Mouse (Mus musculus): ENCODE data around the gene Inpp5b.

Gene Inpp5b

DNA sequence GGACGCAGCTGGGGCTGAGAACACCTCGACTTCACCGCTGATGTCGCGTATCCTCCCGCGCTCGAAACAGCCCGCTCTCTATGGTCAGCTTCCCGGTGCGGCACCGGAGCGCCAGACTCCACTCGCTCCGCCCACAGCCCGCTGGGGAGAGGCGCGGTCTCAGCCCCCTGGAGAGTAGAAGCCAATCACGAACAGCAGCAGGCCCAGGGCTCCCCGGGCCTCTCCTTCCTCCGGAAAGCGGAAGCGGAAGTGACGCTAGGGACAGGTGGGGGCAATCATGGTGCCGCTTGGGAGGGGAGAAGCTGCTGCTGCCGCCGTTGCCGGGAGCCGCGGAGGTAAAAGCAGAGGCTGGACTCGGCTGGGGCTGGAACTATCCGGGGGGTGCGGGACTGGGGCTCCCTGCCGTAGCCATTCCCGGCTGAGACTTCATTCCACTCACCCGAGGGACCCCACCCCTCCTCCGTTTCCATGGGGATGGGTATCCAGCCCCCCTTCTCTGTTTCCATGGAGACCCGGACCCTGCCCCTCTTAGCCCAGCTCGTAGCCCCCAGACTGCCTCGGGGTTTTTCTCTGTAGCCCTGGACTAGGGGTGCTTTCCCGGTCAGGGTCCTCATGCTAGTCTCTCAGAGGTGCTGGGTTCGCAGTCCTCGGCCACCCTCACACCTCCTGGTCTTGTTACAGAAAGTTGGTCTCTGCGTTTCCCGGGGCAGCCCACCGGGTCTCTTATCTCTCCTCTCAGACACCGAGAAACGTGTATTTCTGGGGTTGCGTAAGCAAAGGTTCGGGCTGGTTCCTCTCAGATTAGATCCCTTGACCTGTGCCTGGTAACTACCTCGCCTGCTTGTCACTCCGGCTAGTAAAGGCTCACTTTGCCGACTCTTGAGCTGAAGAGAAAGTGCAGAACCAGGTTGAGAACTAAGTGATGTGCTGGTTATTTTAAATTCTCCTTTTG, 60.9 kb downstream of the Inpp5b start:
- in situ Hi-C loops (cut with MboI, MseI): no loop called here

DNA sequence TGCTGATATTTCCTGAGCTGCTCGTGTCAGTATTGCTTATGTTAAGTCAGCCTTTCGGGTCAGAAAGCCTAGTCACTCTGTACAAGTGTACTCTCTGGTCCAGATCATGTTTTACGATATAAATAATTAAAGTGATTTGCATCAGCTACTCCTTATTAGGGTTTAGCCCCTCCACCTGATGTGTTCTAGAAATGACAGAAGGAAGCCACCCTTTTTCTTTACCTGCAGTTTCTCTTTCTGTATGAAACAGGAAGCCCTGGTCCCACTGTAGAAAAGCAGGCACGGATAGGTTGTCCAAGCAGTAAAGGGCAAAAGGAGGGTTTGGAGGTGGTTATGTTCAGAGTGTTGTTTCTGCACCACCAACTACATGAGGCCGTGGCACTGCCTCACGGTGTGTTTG, 61.8 kb downstream of the Inpp5b start:
- in situ Hi-C loops (cut with MboI, MseI): no loop called here

DNA sequence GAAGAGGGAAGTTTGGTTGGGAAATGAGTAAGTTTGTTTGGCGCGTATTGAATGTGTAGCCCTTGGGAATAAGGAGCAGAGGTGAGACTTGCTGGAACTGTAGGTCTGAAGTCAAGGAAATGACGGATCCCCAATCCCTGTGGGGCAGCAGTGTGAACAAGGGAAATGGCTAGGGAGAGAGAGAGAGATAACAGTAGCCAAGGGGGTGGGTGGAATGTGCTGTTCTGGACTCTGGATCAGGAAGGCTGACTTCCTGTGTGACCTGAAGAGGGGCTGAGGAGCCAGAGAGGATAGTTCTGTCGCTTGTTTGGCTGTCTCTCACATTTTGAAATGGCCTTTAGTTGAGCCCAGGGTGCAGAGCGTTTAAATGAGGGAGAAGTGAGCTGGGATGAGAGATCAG, 66.9 kb downstream of the Inpp5b start:
- in situ Hi-C loops (cut with MboI, MseI): loop anchor here in 1 of 2 experiments (5.0 kb wide), 1 partner anchor 34 kb away; no protein-coding TSS in a partner anchor

DNA sequence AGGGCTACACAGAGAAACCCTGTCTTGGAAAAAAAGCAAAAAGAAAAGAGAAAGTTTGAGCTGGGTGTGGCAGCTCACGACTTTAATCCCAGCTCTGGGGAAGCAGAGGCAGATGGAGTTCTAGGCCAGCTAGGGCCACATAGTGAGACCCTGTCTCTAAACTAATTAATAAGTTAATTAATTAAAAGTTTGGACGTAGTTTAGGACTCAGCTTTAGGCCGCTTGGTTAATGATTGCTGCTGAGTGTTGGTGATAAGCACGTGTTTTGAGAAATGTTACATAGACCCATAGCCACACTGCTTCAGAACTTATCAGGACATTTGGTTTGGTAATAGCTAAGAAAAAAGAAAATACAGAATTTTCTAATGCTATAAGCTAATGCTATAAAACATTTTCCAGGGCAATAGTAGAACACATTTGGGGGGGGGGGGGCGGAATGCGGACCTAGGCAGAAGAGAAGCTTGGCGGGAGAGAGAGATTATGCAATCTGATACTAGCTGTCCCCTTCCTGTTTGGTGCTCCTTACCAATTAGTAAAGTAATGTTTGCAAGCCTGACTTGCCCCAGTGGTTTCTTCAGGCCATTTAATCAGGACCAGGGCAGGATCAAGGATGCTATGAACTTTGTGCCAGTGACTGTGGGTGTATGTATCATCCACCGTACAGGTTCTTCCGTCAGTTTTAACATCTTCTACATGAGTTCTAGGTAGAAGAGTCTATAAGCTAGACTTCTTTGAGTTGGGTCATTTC, 67.7 kb downstream of the Inpp5b start:
- in situ Hi-C loops (cut with MboI, MseI): loop anchor here in 1 of 2 experiments (5.0 kb wide), 1 partner anchor 33 kb away; no protein-coding TSS in a partner anchor

DNA sequence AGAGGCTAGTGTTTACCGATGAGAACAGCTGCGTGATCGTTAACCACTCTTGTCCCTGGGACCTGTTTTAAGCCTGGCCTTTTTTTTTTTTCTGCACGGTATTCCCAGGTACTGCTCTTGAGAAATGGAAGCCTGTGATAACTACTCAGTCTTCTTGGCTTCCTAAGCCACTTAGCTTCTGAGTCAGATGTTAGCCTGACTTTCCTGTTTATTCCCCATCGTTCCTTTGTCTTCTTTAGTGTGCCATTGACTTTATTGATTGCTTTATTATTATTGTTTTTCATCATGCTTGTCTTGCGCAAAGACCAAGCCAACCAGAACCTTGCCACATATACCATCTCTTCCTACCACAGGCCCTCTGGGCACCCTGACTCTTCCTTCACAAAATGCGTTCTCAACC, 68.4 kb downstream of the Inpp5b start:
- in situ Hi-C loops (cut with MboI, MseI): loop anchor here in 1 of 2 experiments (10.0 kb wide), 1 partner anchor 415 kb away; no protein-coding TSS in a partner anchor

DNA sequence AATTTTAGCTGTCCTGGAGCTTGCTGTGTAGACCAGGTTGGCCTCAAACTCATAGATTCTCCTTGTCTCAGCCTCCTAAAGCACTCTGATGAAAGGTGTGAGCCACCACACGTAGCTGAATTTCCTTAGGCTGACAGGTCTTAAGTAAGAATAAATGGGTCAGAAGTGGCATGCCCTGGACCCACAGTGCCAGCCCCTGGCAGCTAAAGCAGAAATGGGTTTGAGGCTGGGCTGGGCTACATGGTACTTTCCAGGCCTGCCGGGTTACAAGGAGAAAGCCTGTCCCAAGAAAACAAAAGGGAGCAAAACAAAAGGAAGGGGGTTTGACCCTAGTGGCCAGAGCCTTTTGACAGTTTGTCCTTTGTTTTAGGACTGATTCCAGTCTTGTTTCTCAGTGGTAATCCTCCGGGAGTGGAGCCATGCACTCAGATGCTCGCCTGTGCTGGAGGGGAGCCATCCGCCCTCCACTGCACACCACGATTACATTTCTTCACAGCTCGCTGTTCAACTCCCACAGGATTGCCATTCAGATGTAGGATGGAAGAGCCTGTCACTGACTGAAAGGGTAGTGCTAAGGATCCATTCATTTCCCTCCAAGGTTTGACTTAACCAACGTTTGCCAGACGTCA, 69.8 kb downstream of the Inpp5b start:
- in situ Hi-C loops (cut with MboI, MseI): loop anchor here in 1 of 2 experiments (10.0 kb wide), 1 partner anchor 417 kb away; no protein-coding TSS in a partner anchor

DNA sequence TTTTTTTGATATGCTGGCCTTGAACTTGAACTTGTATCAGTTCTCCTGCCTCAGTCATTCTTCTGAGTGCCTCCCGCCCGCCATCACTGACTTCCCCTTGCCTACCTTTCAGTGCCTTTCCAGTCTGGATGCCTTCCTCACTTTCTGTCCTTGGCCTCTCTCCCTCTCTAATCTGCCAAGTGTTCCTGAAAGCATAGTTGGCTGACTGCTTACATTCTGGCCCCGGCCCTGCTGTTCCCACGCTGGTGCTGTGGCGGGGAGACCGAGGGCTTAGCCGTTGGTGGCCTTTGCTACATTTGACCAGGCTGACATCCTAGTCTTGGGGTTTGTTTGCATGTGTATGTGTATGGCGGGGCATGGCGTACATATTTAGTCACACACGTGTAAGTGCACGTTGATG, 74.3 kb downstream of the Inpp5b start:
- in situ Hi-C loops (cut with MboI, MseI): loop anchor here in 1 of 2 experiments (10.0 kb wide), 1 partner anchor 421 kb away; no protein-coding TSS in a partner anchor

DNA sequence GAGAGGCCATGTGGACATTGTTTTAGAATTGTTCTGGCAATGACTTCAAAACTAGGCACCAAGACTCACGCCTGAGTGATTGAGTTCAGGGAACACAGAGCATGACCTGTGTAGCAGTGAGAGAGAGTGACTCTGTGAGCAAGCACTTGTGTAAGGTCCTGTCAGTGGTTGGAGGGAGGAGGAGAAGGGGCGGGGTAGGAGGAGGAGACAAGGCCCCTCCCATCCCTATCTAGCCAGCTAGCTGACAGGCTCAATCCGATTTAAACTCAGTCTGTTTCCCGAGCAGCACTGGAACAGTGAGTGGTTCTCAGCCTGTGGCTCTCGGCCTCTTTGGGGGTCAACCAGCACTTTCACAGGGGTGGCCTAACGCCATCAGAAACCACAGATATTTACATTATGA, 76.2 kb downstream of the Inpp5b start:
- in situ Hi-C loops (cut with MboI, MseI): loop anchor here in 1 of 2 experiments (10.0 kb wide), 1 partner anchor 423 kb away; no protein-coding TSS in a partner anchor

DNA sequence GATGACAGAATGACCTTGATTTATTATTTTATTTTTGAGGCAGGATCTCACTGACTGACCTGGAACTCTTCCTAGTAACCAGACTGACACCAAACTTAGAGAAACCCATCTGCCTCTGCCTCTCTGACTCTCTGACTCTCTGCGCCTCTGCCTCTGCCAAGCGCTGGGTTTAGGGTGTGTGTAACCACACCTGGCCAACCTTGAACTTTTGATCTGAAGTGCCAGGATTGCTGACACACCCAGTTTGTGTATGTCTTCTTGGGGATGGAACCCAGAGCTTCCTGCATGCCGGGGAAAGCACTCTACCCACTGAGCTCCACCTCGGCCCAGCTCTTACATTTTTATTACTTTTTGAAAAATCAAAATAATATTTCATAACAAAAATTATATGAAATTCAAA, 77.2 kb downstream of the Inpp5b start:
- in situ Hi-C loops (cut with MboI, MseI): loop anchor here in 1 of 2 experiments (10.0 kb wide), 1 partner anchor 424 kb away; no protein-coding TSS in a partner anchor

DNA sequence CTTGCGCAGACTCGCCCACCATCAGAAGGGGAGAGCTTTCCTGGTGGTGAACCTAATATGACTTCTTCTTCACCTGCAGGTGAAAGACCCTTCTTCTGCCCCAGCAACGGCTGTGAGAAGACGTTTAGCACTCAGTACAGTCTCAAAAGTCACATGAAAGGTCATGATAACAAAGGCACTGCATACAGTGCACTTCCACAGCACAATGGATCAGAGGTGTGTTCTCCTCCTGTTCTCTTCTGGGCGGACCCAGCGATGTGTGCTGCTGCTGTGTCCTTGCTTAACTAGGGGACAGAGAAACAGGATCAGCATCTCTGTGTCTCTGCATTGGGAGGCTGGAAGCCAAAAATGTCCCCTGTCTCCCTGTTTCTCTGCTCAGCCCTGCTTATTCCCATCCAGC, 83.3 kb downstream of the Inpp5b start:
- in situ Hi-C loops (cut with MboI, MseI): no loop called here

DNA sequence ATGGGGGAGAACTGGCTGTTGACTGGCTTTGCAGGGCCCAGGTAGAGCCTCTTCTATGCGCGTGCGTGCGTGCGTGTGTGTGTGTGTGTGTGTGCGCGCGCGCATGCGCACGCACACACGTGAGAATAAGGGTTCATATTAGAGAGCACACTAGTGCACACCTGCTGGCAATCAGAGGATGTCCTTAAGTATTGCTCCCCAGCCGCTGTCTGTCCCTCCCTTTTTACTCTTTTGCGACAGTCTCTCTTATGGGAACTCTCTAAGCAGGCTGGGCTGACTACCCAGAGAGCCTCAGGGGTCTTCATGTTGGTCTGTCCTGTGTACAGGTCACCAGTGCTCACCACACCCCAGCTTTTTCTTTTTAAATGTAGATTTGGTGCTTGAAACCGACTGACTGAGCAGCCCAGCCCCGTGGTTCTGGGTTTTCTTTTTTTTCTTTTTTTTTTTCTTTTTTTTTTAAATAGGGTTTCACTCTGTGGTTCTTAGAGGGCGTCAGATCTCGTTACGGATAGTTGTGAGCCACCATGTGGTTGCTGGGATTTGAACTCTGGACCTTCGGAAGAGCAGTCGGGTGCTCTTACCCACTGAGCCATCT, 83.8 kb downstream of the Inpp5b start:
- in situ Hi-C loops (cut with MboI, MseI): no loop called here

DNA sequence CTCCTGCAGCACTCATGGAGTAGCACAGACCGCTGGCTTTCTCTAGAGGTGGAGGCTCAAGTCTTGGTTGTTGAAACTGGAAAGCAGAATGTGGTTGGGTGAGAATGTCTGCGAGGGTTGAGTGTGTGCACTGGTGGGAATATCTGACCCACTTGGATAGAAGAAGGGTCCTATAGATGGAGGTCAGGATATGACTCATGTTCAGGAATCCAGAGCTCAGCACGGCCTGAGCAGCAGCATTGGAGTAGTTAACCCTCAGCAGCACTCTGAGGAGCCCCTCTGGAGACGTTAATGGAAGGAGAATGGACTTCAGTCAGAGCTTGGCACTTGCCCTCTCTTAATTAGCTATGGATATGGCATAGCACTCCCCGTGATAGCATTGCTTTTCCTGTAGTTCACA, 88.0 kb downstream of the Inpp5b start:
- in situ Hi-C loops (cut with MboI, MseI): no loop called here

DNA sequence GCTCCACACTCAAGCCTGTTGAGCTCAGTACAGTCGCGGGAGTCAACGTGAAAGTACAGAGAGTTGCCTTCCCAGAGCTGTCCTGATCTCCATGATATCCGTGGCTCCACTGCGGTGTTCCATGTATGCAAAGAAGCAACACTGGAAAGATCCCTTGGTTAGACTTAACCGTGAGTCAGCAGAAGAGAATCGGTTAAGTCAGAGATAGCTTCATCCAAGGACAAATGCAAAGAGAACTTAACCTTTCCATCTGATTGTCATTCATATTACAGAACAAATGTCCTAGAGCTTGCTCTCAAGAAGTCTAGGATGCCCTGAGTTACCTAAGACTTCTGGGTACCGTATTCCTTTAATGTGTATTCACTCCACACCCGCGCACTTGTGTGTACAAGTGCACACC, 91.1 kb downstream of the Inpp5b start:
- in situ Hi-C loops (cut with MboI, MseI): no loop called here

DNA sequence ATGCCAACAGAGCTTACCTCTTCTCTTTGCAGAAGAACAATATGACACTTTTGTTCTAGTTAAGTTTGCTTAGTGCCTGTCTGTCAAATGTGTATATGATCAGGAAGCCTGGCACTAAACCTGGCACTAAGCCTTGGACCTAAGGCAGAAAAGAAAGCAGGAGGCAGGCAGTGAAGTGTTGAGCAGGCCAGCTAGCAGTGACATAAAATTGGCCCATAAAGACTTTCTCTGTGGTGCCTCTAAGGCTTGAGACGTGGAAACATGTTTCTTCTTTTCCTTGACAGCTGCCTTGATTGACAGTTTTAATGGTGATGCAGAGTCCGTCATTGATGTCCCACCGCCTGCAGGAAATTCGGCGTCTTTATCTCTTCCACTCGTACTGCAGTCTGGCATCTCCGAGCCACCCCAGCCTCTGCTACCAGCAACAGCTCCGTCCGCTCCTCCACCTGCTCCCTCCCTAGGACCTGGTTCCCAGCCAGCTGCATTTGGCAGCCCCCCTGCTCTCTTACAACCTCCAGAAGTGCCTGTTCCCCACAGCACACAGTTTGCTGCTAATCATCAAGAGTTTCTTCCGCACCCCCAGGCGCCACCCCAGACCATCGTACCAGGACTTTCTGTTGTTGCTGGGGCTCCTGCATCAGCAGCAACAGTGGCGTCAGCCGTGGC, 96.5 kb downstream of the Inpp5b start:
- in situ Hi-C loops (cut with MboI, MseI): no loop called here

DNA sequence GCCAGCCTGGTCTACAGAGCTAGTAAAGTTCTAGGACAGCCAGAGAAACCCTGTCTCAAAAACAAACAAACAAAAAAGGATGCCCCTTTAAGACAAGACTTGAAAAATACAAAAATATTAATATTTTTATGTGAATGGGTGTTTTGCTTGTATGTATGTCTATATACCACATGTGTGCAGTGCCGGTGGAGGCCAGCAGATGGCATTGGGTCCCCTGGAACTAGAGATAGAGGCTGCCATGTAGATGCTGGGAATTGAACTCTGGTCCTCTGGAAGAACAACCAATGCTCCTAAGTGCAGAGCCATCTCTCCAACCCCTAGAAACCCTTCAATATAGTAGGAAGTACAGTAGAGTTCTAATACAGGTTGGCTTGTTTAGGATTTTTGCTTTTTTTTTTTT, 99.3 kb downstream of the Inpp5b start:
- in situ Hi-C loops (cut with MboI, MseI): loop anchor here in 1 of 2 experiments (5.0 kb wide), 1 partner anchor 34 kb away; no protein-coding TSS in a partner anchor

DNA sequence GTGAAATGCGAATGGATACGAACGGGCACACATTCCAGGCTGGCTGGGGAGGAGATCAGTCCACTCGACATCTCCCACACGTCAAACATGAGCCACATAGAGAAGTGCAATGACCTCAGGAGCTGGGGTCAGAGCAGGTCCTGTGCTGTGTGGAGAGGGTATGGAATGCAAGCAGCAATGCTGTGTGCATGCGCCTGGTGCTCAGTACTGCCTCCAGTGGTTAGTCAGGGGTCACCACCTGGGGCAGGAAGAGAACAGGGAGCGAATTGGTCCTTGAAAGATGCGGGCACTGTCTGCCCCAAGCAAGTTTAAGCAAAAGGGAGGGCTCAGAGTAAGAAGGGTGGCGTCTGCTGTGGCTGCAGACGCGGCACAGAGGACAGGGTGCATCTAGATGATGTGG, 101.8 kb downstream of the Inpp5b start:
- in situ Hi-C loops (cut with MboI, MseI): loop anchor here in 1 of 2 experiments (5.0 kb wide), 1 partner anchor 36 kb away; no protein-coding TSS in a partner anchor

DNA sequence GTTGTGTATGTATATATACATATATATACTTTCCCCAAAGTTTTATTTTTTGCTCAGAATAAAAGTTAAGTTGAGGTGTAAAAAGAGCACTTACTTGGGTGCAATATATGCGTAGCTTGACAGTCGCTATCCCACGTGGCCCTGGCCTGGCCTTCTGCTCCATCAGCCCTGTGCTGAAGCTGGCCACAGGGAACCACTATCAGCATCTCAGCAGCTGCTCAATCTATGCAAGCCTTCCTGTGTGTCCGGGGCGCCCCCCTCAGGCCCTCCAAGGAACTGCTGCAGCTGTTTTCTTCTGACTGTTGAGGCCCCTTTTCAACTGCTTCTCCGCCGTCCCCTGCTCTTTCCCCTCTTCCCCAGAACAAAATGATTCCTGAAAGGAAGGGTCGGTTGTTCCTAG, 105.9 kb downstream of the Inpp5b start:
- in situ Hi-C loops (cut with MboI, MseI): loop anchor here in 1 of 2 experiments (5.0 kb wide), 1 partner anchor 135 kb away; the partner anchor contains the start of gene Sf3a3

DNA sequence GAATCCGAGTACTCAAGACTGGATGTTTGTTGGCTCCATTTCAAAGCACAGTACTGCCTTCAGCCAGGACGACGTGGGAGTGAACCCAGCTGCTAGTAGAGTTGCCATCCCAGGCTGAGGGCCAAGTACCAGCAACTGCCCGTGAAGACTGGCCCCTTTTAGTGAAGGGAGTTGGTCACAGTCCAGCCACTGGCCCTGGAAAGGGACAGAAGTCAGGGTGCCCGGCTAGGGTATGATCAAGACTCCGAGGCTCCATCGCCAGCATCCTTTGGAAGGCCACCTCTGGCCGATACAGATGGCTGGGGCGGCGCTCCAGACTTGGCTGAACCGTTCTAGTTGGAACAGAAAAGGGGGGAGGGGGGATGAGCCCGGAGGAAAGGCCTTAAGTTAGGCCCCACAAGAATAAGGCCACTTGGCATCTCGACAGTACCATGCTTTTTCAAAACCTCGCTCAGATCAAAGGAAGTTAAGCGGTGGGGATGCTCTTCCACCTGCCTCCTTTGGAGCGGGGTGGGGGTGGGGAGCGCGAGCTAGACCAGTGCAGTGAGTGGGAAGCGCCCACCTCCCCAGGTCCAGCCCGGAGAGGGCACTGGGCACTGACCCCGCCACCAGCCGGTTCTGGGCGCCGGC, 108.1 kb downstream of the Inpp5b start:
- in situ Hi-C loops (cut with MboI, MseI): loop anchor here in 1 of 2 experiments (5.0 kb wide), 1 partner anchor 137 kb away; the partner anchor contains the start of gene Sf3a3

DNA sequence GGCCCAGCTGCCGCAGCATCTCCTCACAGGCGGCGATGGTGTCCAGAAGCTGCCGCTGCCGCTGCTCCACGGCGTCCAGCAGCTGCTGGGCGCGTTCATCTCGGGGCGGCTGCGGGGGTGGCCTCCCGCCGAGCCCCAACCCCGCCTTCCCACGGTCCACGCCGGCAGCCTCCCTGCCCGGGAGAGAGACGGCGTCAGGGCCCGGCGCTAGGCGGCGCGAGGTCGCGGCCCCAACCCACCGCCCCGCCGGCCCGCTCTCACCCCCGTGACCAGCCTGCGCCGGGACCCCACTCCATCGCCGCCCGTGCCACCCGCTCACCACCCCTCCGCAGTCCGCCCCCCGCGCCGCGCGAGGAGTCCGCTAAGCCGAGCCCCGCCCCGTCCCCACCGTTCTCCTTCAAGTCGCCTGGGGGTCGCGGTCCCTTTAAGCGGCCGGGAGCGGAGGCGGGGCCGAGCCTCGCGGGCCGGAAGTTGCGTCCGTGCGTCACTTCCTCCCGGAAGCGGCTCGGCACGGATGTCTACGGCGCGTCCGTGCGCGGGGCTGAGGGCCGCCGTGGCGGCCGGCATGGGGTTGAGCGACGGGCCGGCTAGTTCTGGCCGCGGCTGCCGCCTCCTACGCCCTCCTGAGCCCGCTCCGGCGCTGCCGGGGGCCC, 108.7 kb downstream of the Inpp5b start, which contains the start of gene Yrdc:
TSS of gene Yrdc (plus strand) at position 419 of the 653 bp plus-strand sequence.
- in situ Hi-C loops (cut with MboI, MseI): no loop called here

All from T-helper 17 cell (primary cell).